Mouse (Mus musculus) limb, embryonic 14.5 days (tissue): Measurements from ENCODE around the gene Rab31. TPM values are rescaled to one million over a fixed set of nuclear protein-coding genes. Genes with fewer than 3 reads are reported as not detected.

Source experiments
- ATAC-seq: fragments of 200-750 bp; cut with Nextera tagmentation; 2 replicates; pipeline ENCODE4 v1.8.0; 2017; ENCODE audit warnings: low read depth, moderate number of reproducible peaks, moderate TSS enrichment; ENCODE audit not compliant: low FRiP score
- DNase-seq: peaks from one replicate; pipeline ENCODE4 v3.0.0-alpha.2; 2015; ENCODE audit warnings: low spot score
- H3K27ac ChIP-seq: fragments of 300-500 bp; sonication (generic); replicated peaks from 2 replicates; pipeline ENCODE4 v1.5.1; 2014; ENCODE audit warnings: low read depth, mild to moderate bottlenecking, low read length, moderate library complexity, mixed read lengths
- H3K27me3 ChIP-seq: fragments of 300-500 bp; sonication (generic); 2 replicates; pipeline ENCODE4 v1.6.1; 2014; ENCODE audit warnings: low read length, mixed read lengths; ENCODE audit not compliant: control insufficient read depth, insufficient read depth
- H3K36me3 ChIP-seq: fragments of 300-500 bp; sonication (generic); 2 replicates; pipeline ENCODE4 v1.6.1; 2014; ENCODE audit warnings: mild to moderate bottlenecking, low read length, moderate library complexity, mixed read lengths; ENCODE audit not compliant: control insufficient read depth, insufficient read depth
- H3K4me1 ChIP-seq: fragments of 300-500 bp; sonication (generic); 2 replicates; pipeline ENCODE4 v1.6.1; 2014; ENCODE audit warnings: antibody characterized with exemption, low read length, mixed read lengths; ENCODE audit not compliant: control insufficient read depth, insufficient read depth
- H3K4me2 ChIP-seq: fragments of 300-500 bp; sonication (generic); replicated peaks from 2 replicates; pipeline ENCODE4 v1.6.1; 2014; ENCODE audit warnings: low read depth, mild to moderate bottlenecking, low read length, moderate library complexity; ENCODE audit not compliant: severe bottlenecking
- H3K4me3 ChIP-seq: fragments of 300-500 bp; sonication (generic); replicated peaks from 2 replicates; pipeline ENCODE4 v1.5.1; 2014; ENCODE audit warnings: low read length
- H3K9ac ChIP-seq: fragments of 300-500 bp; sonication (generic); 2 replicates; pipeline ENCODE4 v1.6.1; 2014; ENCODE audit warnings: mild to moderate bottlenecking, low read depth, low read length, moderate library complexity; ENCODE audit not compliant: severe bottlenecking
- H3K9me3 ChIP-seq: fragments of 300-500 bp; sonication (generic); 2 replicates; pipeline ENCODE4 v1.6.1; 2016; ENCODE audit warnings: low read length; ENCODE audit not compliant: control insufficient read depth
- POLR2A ChIP-seq: fragments of 200-500 bp; IDR thresholded peaks from 2 replicates; pipeline ENCODE4 v1.8.0; 2012; ENCODE audit warnings: inconsistent platforms, mild to moderate bottlenecking, moderate library complexity, borderline replicate concordance; ENCODE audit not compliant: insufficient read depth, insufficient read length; ENCODE audit errors: extremely low read depth
- WGBS: fragments of 180-500 bp; shearing (Covaris S2); extraction: QIAGEN DNeasy Blood & Tissue Kit; methylation state at CpG from one replicate; pipeline ENCODE4 v1.1.7; 2014; 5-methylcytosine and 5-hydroxymethylcytosine counted together
- polyA plus RNA-seq, 2 experiments: library from polyadenylated mRNA; depleted of rRNA in 1 of 2; stranded (reverse) in 1 of 2; unstranded in 1 of 2; fragments of >200 nt; fragmentation: Nextera tagmentation in 1 of 2; extraction: Ambion mirVana in 1 of 2; gene quantifications; 2 replicates each; pipeline versions ENCODE4 v1.2.1 to v1.2.3; 2012 to 2014

Gene Rab31
- polyA plus RNA-seq, 2 experiments = 36.3 to 67.8 TPM

- TF ChIP-seq POLR2A = no peak
- Histone ChIP-seq H3K4me3 (no peak overlapping the region), H3K27ac (no peak overlapping the region), H3K4me2 (no peak overlapping the region), H3K27me3 (no peaks in the 10 kb centered on the region), H3K9me3 (no peaks in the 10 kb centered on the region), H3K36me3 (no peaks in the 10 kb centered on the region), H3K9ac (no peak overlapping the region), H3K4me1 (0 out of 2 replicates have a peak, but pooled peaks cover under 1% of the 10 kb centered on the region)
- no peak for ATAC-seq
- WGBS = 85% methylated on average over 9 of the region's 9 CpGs
- no peak for DNase-seq
Measured at GRCm38 (mm10) chr17:65648371-65649174, 124.0 kb downstream of the Rab31 start.

DNA sequence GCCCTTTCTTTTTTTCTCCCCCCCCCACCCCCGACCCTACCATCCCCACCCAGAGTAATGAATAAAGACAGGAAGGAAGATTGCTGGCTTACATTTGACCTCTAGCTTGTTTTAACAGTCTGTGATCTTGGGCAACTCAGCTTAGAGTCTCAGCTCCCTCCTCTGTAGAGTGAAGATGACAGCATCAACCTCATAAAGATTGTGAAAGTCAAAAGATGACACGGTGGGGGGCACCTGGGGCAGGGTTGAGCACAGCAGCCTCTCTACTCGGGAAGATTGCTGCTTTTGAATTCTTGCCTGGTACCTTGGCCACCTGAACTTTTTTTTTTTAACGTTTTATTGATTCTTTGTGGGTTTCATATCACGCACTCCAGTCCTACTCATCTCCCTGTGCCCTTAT lies 124.6 kb downstream of the Rab31 start:
- H3K9ac ChIP-seq = no peak overlapping the region
- WGBS = 73% methylated on average over 5 of the region's 5 CpGs
- no peak for TF ChIP-seq POLR2A
- H3K27me3 ChIP-seq = no peaks in the 10 kb centered on the region
- H3K4me3 ChIP-seq = no peak overlapping the region
- no peak overlapping the region for H3K27ac ChIP-seq
- 0 out of 2 replicates have a peak, but pooled peaks cover 4% of the 10 kb centered on the region for H3K4me1 ChIP-seq
- no peaks in the 10 kb centered on the region for H3K9me3 ChIP-seq
- H3K36me3 ChIP-seq = no peaks in the 10 kb centered on the region
- no peak for DNase-seq
- no peak overlapping the region for H3K4me2 ChIP-seq
- no peak for ATAC-seq

DNA sequence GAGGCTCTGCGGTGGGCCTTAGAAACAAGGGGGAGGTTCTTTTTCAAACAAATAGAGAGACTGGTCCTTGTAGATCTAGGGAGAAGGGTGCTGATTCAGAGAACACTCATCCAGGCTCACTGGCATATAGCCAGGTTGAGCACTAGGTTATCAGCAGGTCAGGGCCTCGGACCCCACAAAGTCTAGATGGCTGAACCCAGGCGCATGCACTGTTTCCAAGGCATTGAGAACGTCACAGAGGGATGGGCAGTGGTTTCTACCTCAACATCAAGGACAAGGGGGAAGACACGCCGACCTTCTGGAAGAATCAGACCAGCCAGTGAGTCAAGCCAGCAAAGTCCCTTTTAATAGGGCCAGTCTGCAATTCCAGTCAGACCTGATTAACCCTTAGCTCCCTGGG lies 125.3 kb downstream of the Rab31 start:
- 69% methylated on average over 6 of the region's 6 CpGs for WGBS
- no peaks in the 10 kb centered on the region for H3K9me3 ChIP-seq
- H3K27ac ChIP-seq = no peak overlapping the region
- no peak overlapping the region for H3K9ac ChIP-seq
- ATAC-seq = no peak
- H3K4me1 ChIP-seq = 0 out of 2 replicates have a peak, but pooled peaks cover 7% of the 10 kb centered on the region
- H3K4me3 ChIP-seq = no peak overlapping the region
- no peak for DNase-seq
- no peaks in the 10 kb centered on the region for H3K27me3 ChIP-seq
- H3K4me2 ChIP-seq = no peak overlapping the region
- no peaks in the 10 kb centered on the region for H3K36me3 ChIP-seq
- no peak for TF ChIP-seq POLR2A

- 60% methylated on average over 5 of the region's 5 CpGs for WGBS
- ATAC-seq = no peak
- Histone ChIP-seq H3K36me3 (no peaks in the 10 kb centered on the region), H3K9ac (no peak overlapping the region; the same call in 1 of the 2 replicates), H3K27ac (peak overlapping the region; percentile 55; the same call in 1 of the 2 replicates), H3K4me1 (0 out of 2 replicates have a peak, but pooled peaks cover 7% of the 10 kb centered on the region), H3K4me2 (0 out of 2 replicates have a peak overlapping the region, but pooled peaks have one; percentile 13), H3K9me3 (no peaks in the 10 kb centered on the region), H3K4me3 (no peak overlapping the region), H3K27me3 (no peaks in the 10 kb centered on the region)
- TF ChIP-seq POLR2A = no peak
- no peak for DNase-seq
Measured at GRCm38 (mm10) chr17:65643579-65643978, 129.0 kb downstream of the Rab31 start.

DNA sequence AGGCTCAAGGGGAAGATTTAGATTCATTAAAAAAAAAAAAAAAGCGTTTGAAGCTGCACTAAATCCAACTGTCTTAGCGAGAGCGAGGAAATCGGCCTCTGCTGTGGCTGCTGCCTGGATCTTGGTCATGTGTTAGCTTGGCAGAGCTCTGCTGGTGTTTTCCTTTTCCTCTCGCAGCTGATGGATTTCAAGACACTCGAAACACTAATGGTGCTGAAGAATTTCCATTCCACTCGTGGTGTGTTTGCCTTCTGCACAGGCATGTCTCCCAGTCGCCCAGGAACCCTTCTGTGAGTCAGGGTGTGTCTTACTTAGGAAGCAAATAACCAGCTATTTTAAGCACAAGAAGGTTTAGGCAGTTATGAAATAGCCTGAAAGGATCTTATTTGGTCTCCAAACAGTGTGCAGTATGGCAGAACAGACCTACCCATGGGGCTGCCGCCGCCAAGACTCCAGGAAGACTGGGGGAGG lies 129.5 kb downstream of the Rab31 start:
- ATAC-seq = no peak
- Histone ChIP-seq H3K9me3 (no peaks in the 10 kb centered on the region), H3K4me1 (0 out of 2 replicates have a peak, but pooled peaks cover 7% of the 10 kb centered on the region), H3K4me3 (no peak overlapping the region), H3K4me2 (0 out of 2 replicates have a peak overlapping the region, but pooled peaks have one; percentile 13), H3K9ac (no peak overlapping the region; the same call in 1 of the 2 replicates), H3K27ac (peak overlapping the region; percentile 55; the same call in 1 of the 2 replicates), H3K27me3 (no peaks in the 10 kb centered on the region), H3K36me3 (no peaks in the 10 kb centered on the region)
- DNase-seq = no peak
- no peak for TF ChIP-seq POLR2A
- WGBS = 44% methylated on average over 10 of the region's 10 CpGs
